Comparison of ENCODE assay signal across 22 mouse cellular contexts in genomic region chr14:8101886-8102285, GRCm38 (mm10). TPM values are rescaled to one million over a fixed set of nuclear protein-coding genes. Genes with fewer than 3 reads are reported as not detected.
DNase-seq lines count a peak whose midpoint lies in the region; TF ChIP-seq lines count a peak whose summit lies in the region.
"Had no signal": no experiment of that assay in that cellular context is flagged by ENCODE, and none has a peak within 500 bp of the region (broad histone marks: within the 10 kb centered on the region; RNA-seq: fewer than 3 reads in every experiment).

No protein-coding gene starts in this region.

- H3K4me3 ChIP-seq in gastrocnemius, adult 2 months: no peak overlapping the region
- H3K4me3 ChIP-seq: embryonic facial prominence, embryonic 12.5 days; hindbrain, embryonic 15.5 days; limb, embryonic 10.5 days; liver, embryonic 15.5 days; lung, embryonic 15.5 days; megakaryocyte, embryonic 14.5 days; midbrain, embryonic 13.5 days had no signal

- no peak for TF ChIP-seq CTCF in gastrocnemius, adult 2 months (IDR thresholded peaks at IDR 0.05)

- intact Hi-C loops in gastrocnemius, adult 2 months (cut with DNase I): no loop called here
- intact Hi-C loops in gastrocnemius, postnatal 36 days (cut with DNase I): no loop called here

- DNase-seq in cerebellum, adult 18-20 months: peak; percentile 52 to 56
- DNase-seq in cerebellum, adult 11-12 months: no peak
- DNase-seq in gastrocnemius, adult 2 months: peak; percentile 38
- no peak for DNase-seq in gastrocnemius, postnatal 36 days
- DNase-seq in left cerebral cortex, adult 18-20 months (ENCODE audit: low spot score in 2 of 2): peak; percentile 22 to 45
- DNase-seq in left cerebral cortex, adult 11 months (ENCODE audit: low spot score): no peak
- peak; percentile 34 to 52 for DNase-seq in kidney, postnatal 36 days
- DNase-seq: cerebellum, adult 8-10 months; forebrain, postnatal 0 days; heart, adult 11 months; layer of hippocampus, adult 9-11 months; liver; lung, postnatal 36 days; right cerebral cortex, postnatal 14 days; spleen, adult 18-20 months had no signal

- H3K27ac ChIP-seq in gastrocnemius, adult 2 months: no peak overlapping the region
- H3K27ac ChIP-seq: embryonic facial prominence, embryonic 12.5 days; hindbrain, embryonic 15.5 days; limb, embryonic 10.5 days; liver, embryonic 15.5 days; lung, embryonic 15.5 days; midbrain, embryonic 13.5 days had no signal

RNA-seq across cellular contexts. Expression of gene Pxk, which starts 3.9 kb away (rescaled TPM):
- total RNA-seq in gastrocnemius, adult 2 months (2021): 10 to 100 TPM; 12.4 to 12.7 TPM
- 10 to 100 TPM; 10.7 to 12.2 TPM for total RNA-seq in gastrocnemius, postnatal 36 days (2021)
- 10 to 100 TPM; 36.7 to 37.9 TPM for total RNA-seq in left cerebral cortex, adult 18-20 months (2021)

RNA-seq across cellular contexts. Expression of gene Rpp14, which starts 21.7 kb away (rescaled TPM):
- 10 to 100 TPM; 24.2 to 31.5 TPM for total RNA-seq in gastrocnemius, adult 2 months (2021)
- total RNA-seq in gastrocnemius, postnatal 36 days (2021): 10 to 100 TPM; 24.5 to 28.4 TPM
- 10 to 100 TPM; 28.1 to 28.9 TPM for total RNA-seq in left cerebral cortex, adult 18-20 months (2021)

Comparison
In these comparisons a context has a peak if more than half of its experiments do, and no peak if none do; other contexts are left out.
1. DNase-seq: peak in cerebellum, adult 18-20 months (2 of 2), gastrocnemius, adult 2 months (single experiment), left cerebral cortex, adult 18-20 months (2 of 2) and kidney, postnatal 36 days (2 of 2); none in cerebellum, adult 11-12 months (single experiment), gastrocnemius, postnatal 36 days (0 of 2) and left cerebral cortex, adult 11 months (single experiment).